Mouse (Mus musculus): ENCODE data around the gene Olfr313.
"Not testable (repeated sequence)": the region's sequence is repeated elsewhere in the genome, so short reads cannot be mapped to it uniquely, and the experiment has no call there.

Olfr313 gene

DNA sequence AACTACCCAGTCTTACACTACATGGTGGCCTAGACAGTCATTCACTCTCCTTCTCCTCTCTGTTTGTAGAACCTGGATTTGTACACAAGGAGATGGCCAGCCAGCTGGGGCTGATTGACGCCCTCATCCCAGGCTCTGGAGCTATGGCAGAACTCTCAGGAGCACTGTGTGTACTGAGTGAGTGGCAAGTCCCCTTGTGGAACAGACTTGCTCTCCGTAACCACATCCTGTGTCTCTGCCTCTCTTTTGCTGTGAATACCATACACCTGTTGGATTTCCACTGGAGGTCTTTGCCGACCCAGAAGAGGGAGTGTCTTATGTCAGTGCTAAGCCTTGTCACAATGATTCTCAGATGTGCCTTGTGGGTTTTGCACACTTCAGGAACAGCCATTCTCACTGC is 17.7 kb downstream of the Olfr313 start:
- POLR2A ChIA-PET, CTCF ChIA-PET: not testable (repeated sequence)

DNA sequence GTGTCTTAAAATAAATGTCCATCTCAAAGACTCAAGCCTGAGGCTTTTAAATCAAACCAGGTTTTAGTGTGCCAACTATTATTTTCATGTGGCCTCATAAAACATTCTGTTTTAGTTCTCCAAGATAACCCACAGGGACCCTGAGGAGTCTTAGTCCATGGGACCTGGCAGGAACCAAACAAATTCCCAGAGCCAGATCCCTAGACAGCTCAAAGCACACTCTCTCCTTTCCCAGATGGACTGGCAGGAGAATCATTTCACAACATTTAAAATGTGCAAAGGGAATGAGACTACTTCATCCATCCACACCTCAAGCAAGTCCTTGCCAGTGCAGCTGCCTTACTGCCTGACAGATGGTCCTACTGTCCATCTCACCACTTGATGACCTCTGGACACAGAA is 24.2 kb downstream of the Olfr313 start, which contains the start of gene Olfr311:
Gene Olfr311, plus strand, starts transcription at position 301 of the 400 bp plus-strand sequence.
- CTCF ChIA-PET = interaction anchor here in 1 of 4 experiments (0.5 kb wide), 1 partner anchor 52 kb away, joined by 3 read pairs; no protein-coding TSS in a partner anchor
- POLR2A ChIA-PET = not testable (repeated sequence)

DNA sequence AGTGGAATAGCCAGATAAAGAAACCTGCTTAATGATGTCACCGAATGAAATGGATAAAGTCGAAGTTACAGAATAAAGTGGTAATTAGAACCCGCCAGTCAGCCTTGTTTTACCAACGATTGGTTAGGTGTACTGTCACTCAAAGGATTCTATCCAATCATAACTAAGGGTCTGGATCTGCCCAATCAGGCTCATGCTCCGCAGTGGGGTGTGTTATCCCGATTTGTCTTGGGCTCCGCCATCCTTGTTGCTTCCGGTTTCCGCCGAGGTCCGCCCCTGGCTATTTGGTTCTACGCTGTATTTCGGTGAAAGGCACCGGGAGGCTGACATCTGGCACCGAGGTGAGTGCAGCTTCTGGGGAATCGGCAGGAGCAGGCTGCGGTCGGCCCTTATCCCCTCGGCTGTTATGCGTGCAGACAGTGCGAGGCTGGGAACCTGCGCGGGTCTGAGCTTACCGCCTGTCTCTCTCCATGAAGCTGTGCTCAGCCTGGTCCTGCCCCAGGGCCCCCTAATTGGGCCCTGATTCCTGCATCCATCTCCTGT is 32.2 kb downstream of the Olfr313 start, which contains the start of gene Gm12258:
Gene Gm12258, plus strand, starts transcription at position 240 of the 543 bp plus-strand sequence.
- CTCF ChIA-PET = interaction anchor here in 1 of 4 experiments (1.0 to 1.1 kb wide), 2 partner anchors 58 to 68 kb away, joined by 3 read pairs; no protein-coding TSS in a partner anchor
- POLR2A ChIA-PET = interaction anchor here in 3 of 4 experiments (0.7 to 1.6 kb wide), 5 partner anchors 21 to 338 kb away, joined by 3 to 6 read pairs (median 4); partner anchors contain the start of genes Hist3h2a (in 1 of the 3), Trim17 (in 1 of the 3) and Zfp39 (in 1 of the 3)

DNA sequence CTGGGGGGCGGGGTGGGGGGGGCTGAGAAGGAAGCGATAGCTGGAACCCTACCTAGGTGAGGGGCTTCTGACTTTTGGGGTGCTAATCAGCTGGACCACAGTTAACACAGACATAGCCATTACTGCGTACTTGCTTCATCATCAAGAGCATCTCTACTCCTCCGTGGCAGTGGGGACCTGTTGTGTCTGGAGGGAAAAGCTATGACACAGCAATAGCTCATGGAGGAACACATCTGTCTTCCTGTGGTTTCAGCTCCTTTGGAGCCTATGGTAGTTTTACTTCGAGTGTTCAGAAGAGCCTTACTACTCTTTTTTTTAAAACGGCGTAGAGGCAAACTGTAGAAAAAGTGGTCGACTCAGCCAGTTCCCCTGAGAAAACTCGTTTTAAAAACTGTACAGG is 32.8 kb downstream of the Olfr313 start:
- ChIA-PET CTCF (interaction anchor here in 2 of 4 experiments (0.5 to 1.1 kb wide), 3 partner anchors 57 to 702 kb away, joined by 3 to 4 read pairs (median 3); no protein-coding TSS in a partner anchor), POLR2A (interaction anchor here in 3 of 4 experiments (0.7 to 1.6 kb wide), 8 partner anchors 9 to 339 kb away, joined by 3 to 6 read pairs (median 3); partner anchors contain the start of genes Hist3h2a (in 1 of the 3), Trim17 (in 1 of the 3) and Zfp39 (in 1 of the 3))

DNA sequence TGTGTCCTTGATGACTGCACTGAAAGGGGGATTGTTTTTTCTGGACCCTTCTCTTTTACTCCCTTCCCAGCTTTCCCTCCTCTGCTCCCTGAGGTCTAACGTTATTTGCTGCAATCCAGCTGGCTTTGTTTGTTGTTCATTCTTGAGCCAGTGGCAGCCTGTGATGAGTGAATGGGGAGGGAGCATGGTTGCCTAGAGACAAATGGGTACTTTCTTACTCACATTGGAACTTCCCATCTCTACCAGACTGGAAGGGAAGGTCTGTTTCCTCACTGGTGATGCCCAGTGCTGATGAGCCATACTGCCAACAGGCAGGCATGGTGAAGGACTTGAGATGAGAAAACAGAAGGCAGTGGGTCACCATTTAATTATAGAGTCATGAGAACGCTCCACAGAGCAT is 34.9 kb downstream of the Olfr313 start:
- ChIA-PET CTCF (no interaction called here), POLR2A (no interaction called here)

DNA sequence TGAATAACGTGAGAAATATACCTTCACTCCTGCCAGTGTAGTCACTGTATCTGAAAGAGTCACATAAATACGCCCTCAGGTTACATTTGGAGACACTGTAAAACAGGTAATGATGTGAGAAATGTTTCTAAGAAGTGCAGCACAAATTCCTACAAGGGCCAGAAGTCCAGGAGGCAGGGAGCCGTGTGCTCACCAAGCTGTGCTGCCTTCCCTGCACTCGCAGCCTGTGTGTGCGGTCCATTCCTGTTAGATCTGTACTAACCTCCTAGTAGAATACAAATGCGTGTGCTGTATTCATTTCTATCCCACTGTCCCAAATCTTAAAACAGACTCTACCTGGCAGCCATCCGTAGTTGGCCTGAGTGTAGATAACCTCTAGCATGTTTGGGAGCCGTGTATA is 45.9 kb downstream of the Olfr313 start:
- ChIA-PET CTCF (no interaction called here), POLR2A (no interaction called here)

DNA sequence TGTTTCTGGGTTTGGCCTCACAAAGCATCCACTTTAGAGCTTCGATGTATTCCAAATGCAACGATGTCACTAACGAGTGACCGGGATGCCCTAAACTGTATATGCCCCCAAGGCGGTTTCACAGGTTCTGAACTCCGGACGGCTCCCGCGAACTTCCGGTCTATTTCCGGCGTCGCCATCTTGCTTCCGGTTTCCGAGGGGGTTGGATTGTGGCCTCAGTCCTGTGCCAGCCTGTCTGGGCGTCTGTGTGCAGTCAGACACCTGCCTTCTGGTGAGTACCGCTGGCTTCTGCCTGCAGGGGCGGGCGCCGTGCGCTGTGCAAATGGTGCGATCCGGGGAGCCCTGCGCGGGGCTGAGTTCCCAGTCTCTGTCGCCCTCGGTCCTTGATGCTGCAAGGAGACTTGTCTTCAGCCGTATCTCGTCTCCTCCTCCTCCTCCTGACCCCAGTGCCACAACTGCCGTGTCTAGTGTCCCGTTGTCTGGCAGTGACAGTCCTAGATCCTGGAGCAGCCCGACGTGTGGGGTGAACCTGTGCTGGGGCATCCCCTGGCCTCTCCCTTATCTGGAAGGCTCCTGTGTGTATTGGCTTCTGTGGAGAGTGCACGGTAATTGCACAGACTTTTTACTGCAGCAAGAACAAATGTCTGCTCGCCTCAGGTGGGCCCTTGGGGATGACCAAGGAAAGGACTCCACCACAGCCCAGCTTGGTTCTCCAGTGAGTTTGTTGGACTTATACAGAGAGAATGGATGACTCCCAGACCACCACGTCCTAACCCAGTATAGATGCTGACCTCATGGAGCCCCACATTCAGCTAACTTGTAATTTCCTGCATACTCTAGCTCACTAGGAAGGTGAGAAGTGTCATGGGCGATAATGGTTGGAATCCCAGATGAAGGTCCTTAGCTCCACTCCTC is 52.5 kb downstream of the Olfr313 start, which contains the start of gene 2810021J22Rik:
Gene 2810021J22Rik, plus strand, starts transcription at position 178 of the 915 bp plus-strand sequence.
- POLR2A ChIA-PET = interaction anchor here in 3 of 4 experiments (0.6 to 1.3 kb wide), 8 partner anchors 12 to 87 kb away, joined by 3 to 4 read pairs (median 3); partner anchors contain the start of genes Gm12258 (in 1 of the 3), Hist3h2a (in 1 of the 3), Trim17 (in 1 of the 3) and Zfp39 (in 1 of the 3)
- CTCF ChIA-PET = interaction anchor here in 3 of 4 experiments (0.6 to 1.2 kb wide), 4 partner anchors 50 to 756 kb away, joined by 3 to 5 read pairs (median 3); no protein-coding TSS in a partner anchor

DNA sequence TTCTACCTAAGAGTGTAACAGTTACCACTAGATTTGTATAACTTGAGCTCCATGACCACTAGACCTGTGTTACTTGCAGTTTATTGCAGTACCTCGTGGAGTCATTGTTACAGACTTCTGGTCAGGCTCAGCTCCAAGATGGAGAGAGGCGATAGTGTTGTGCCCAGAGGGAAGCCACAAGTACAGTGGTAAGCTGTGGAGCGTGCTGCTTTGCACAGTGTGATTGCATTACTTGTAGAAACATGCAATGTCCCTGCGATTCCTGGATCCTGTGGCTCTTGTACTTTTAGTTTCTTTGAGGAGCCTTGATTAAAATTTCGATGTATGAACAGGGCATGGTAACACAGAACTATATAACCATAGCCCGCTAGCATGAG is 53.1 kb downstream of the Olfr313 start:
- ChIA-PET CTCF (interaction anchor here in 1 of 4 experiments (0.6 kb wide), 1 partner anchor 755 kb away, joined by 5 read pairs; no protein-coding TSS in a partner anchor), POLR2A (interaction anchor here in 3 of 4 experiments (1.0 to 1.3 kb wide), 6 partner anchors 11 to 87 kb away, joined by 3 to 4 read pairs (median 3); partner anchors contain the start of genes Gm12258 (in 1 of the 3), Hist3h2a (in 1 of the 3), Trim17 (in 1 of the 3) and Zfp39 (in 1 of the 3))
